Mouse (Mus musculus) monocyte, adult 59 days (primary cell): ENCODE results near the gene Prkab1. TPM values are rescaled to one million over a fixed set of nuclear protein-coding genes. Genes with fewer than 3 reads are reported as not detected.

Source experiments
- total RNA-seq, 2 experiments: library from RNA; stranded (reverse); gene quantifications; one replicate each; pipeline ENCODE4 v1.2.4; 2023

Prkab1 gene
- 10 to 100 TPM; 56.1 to 64.0 TPM for total RNA-seq

GRCm38 (mm10) chr5:116024327-116024739, at the start of gene Prkab1:
TSS of gene Prkab1 (minus strand) at chr5:116024508.

Other genes starting within 250 kb of the Prkab1 start
- gene Cit, start 179.2 kb downstream of the Prkab1 start, total RNA-seq = 1 to 10 TPM; 2.1 to 2.4 TPM
- gene Tmem233, start 58.7 kb upstream of the Prkab1 start, total RNA-seq = not detected